Mouse (Mus musculus) small intestine, adult 2 months (tissue): ENCODE results near the gene Slc25a24.

Experiments
- CTCF ChIP-seq: fragments of 200-500 bp; IDR thresholded peaks from 2 replicates; pipeline ENCODE4 v1.5.1; 2012; ENCODE audit warnings: low read depth, mild to moderate bottlenecking, control low read depth, inconsistent platforms, low read length, moderate library complexity, mixed read lengths; ENCODE audit not compliant: insufficient replicate concordance, insufficient read length; ENCODE audit errors: extremely low read depth
- POLR2A ChIP-seq: fragments of 200-500 bp; IDR thresholded peaks from 2 replicates; pipeline ENCODE4 v1.6.1; 2012; ENCODE audit warnings: low read depth, mild to moderate bottlenecking, control low read depth, inconsistent platforms, low read length, moderate library complexity

DNA sequence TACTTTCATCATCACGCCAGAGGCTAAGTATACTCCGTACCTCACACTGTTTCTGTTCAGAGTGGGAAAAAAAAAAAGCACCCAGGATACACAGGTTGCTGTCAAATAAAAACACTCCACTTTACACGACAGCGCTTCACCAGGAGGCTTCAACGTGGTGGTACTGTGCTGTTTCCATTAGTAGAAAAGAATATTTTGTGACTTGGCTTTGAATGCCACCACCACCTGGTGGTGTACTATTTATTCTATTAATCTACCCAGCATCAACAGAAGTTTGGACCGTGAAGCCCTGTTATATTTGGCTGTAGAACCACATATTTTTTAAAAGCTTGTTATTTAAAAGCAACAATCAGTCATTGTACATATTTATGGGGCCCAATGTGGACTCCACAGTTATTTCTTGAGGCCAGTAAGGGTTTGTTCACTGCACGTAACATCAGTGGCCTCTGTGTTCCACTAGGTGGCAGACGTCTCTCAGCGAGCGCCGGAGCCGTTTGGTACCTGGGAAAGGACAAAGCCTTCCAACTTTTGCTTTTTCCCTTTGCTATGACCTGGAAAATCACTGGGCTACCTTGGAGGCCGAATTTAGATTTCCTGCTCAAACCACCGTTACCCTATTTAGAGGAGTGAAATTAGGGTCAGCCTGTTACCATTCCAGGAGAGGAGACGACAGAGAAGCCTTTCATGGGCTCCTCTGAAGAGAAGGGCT lies 48.3 kb downstream of the Slc25a24 start:
- no peak for TF ChIP-seq POLR2A
- peak; percentile 80; the same call in 1 of the 2 replicates for TF ChIP-seq CTCF
